Mouse (Mus musculus) central nervous system, embryonic 14 days (tissue): ENCODE measurements around the gene Rtn1. TPM values are rescaled to one million over a fixed set of nuclear protein-coding genes. Genes with fewer than 3 reads are reported as not detected.

Experiments
- polyA plus RNA-seq: library from polyadenylated mRNA; depleted of rRNA; stranded (reverse); fragments of >200 nt; gene quantifications from 2 replicates; pipeline ENCODE4 v1.2.3, GENCODE M21; 2012; rRNA removed

The Rtn1 gene
- polyA plus RNA-seq = 984 and 1,135 TPM in 2 replicates

GRCm38 (mm10) chr12:72408954-72409353 lies at the start of gene Rtn1:
Gene Rtn1 (minus strand): TSS chr12:72409054.

GRCm38 (mm10) chr12:72441839-72442576 lies 33.2 kb upstream of the Rtn1 start, which contains the start of gene Lrrc9:
Gene Lrrc9 (plus strand): TSS chr12:72441866.

GRCm38 (mm10) chr12:72184929-72185328 lies 223.9 kb downstream of the Rtn1 start, which contains the start of gene Ccdc175:
Gene Ccdc175 (minus strand): TSS chr12:72185029.

Other genes with a start within 250 kb of the Rtn1 start
- 0.03 TPM in 1 of 2 replicates, not detected in the other for gene Ccdc175, start 224.0 kb downstream of the Rtn1 start, polyA plus RNA-seq
- 2.4 and 3.0 TPM in 2 replicates for gene Lrrc9, start 32.8 kb upstream of the Rtn1 start, polyA plus RNA-seq
- 14.5 and 14.8 TPM in 2 replicates for gene Pcnx4, start 127.3 kb upstream of the Rtn1 start, polyA plus RNA-seq
- gene Gm4756, start 240.6 kb upstream of the Rtn1 start, polyA plus RNA-seq = not detected in 2 replicates